In the genomic region with DNA sequence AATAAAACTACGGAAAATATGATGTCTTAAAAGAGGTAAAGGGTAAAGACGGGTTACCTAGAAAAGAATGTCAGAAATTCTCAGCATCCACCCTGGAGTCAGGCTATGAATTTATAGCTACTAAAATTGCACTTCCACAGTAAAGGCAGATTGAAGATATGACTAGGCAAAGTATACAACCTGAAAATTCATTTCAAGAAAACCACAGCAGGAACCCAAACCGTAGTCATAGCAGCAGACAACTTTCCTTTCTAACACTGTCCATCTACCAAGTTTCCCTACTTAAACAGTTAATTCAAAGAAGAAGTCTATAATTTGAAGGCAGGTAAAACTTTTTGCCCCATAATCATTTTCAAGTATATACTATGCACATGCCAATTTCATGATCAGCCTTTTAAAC, we compare ENCODE assay signal across 31 mouse cellular contexts. TPM values are rescaled to one million over a fixed set of nuclear protein-coding genes. Genes with fewer than 3 reads are reported as not detected.
"Had no signal": no experiment of that assay in that cellular context is flagged by ENCODE, and none has a peak within 500 bp of the region (broad histone marks: within the 10 kb centered on the region; RNA-seq: fewer than 3 reads in every experiment).

No protein-coding gene starts in this region.

- H3K27me3 ChIP-seq: liver, embryonic 12.5 days; liver, embryonic 13.5 days; liver, embryonic 15.5 days; lung, embryonic 15.5 days; megakaryocyte, embryonic 14.5 days; neural tube, embryonic 12.5 days had no signal

- H3K27ac ChIP-seq: limb, embryonic 10.5 days; limb, embryonic 12.5 days; limb, embryonic 13.5 days; limb, embryonic 15.5 days; liver, embryonic 12.5 days; liver, embryonic 13.5 days; liver, embryonic 14.5 days; liver, embryonic 15.5 days; lung, embryonic 15.5 days; macrophage; midbrain, embryonic 10.5 days; midbrain, embryonic 12.5 days; midbrain, embryonic 13.5 days; midbrain, embryonic 15.5 days; neural tube, embryonic 12.5 days had no signal

- H3K9ac ChIP-seq: limb, embryonic 12.5 days; limb, embryonic 13.5 days; limb, embryonic 15.5 days; liver, embryonic 12.5 days; liver, embryonic 13.5 days; liver, embryonic 14.5 days; liver, embryonic 15.5 days; liver, postnatal 0 days; lung, embryonic 14.5 days; lung, embryonic 15.5 days; midbrain, embryonic 12.5 days; midbrain, embryonic 13.5 days; midbrain, embryonic 15.5 days; neural tube, embryonic 12.5 days had no signal

- H3K4me3 ChIP-seq: limb, embryonic 10.5 days; limb, embryonic 12.5 days; limb, embryonic 13.5 days; limb, embryonic 15.5 days; liver, embryonic 12.5 days; liver, embryonic 13.5 days; liver, embryonic 15.5 days; lung, embryonic 15.5 days; megakaryocyte, embryonic 14.5 days; midbrain, embryonic 10.5 days; midbrain, embryonic 12.5 days; midbrain, embryonic 13.5 days; midbrain, embryonic 15.5 days; myocyte; neural tube, embryonic 12.5 days had no signal

- H3K4me2 ChIP-seq: limb, embryonic 12.5 days; limb, embryonic 13.5 days; limb, embryonic 15.5 days; liver, embryonic 11.5 days; liver, embryonic 12.5 days; liver, embryonic 13.5 days; liver, embryonic 15.5 days; lung, embryonic 14.5 days; lung, embryonic 15.5 days; midbrain, embryonic 12.5 days; midbrain, embryonic 13.5 days; midbrain, embryonic 15.5 days; neural tube, embryonic 12.5 days had no signal

- H3K36me3 ChIP-seq: limb, embryonic 10.5 days; limb, embryonic 12.5 days; limb, embryonic 13.5 days; limb, embryonic 15.5 days; liver, embryonic 12.5 days; liver, embryonic 13.5 days; liver, embryonic 15.5 days; lung, embryonic 15.5 days; midbrain, embryonic 12.5 days; midbrain, embryonic 13.5 days; midbrain, embryonic 15.5 days; neural tube, embryonic 12.5 days had no signal

- H3K9me3 ChIP-seq: limb, embryonic 10.5 days; limb, embryonic 12.5 days; limb, embryonic 13.5 days; limb, embryonic 15.5 days; liver, embryonic 12.5 days; liver, embryonic 13.5 days; liver, embryonic 15.5 days; lung, embryonic 15.5 days; megakaryocyte, embryonic 14.5 days; midbrain, embryonic 10.5 days; midbrain, embryonic 12.5 days; midbrain, embryonic 13.5 days; midbrain, embryonic 15.5 days; neural tube, embryonic 12.5 days had no signal

- H3K4me1 ChIP-seq: limb, embryonic 10.5 days; limb, embryonic 12.5 days; limb, embryonic 13.5 days; limb, embryonic 15.5 days; liver, embryonic 12.5 days; liver, embryonic 13.5 days; liver, embryonic 15.5 days; lung, embryonic 15.5 days; midbrain, embryonic 10.5 days; midbrain, embryonic 12.5 days; midbrain, embryonic 13.5 days; midbrain, embryonic 15.5 days; neural tube, embryonic 12.5 days had no signal

- DNase-seq: left cerebral cortex, postnatal 4 days; liver; liver, embryonic 13.5 days; liver, postnatal 0 days; lung, adult 18-20 months; lung, adult 2 months; lung, embryonic 14.5 days; lung, postnatal 10 days; lung, postnatal 14 days; lung, postnatal 36 days; lung, postnatal 4 days; midbrain, embryonic 14.5 days had no signal

- ATAC-seq: liver, embryonic 12.5 days; liver, postnatal 0 days; lung, postnatal 0 days; midbrain, embryonic 13.5 days; midbrain, embryonic 15.5 days; midbrain, embryonic 16.5 days had no signal

RNA-seq across cellular contexts. Expression of a gene that starts 25.6 kb away (rescaled TPM):
- polyA plus RNA-seq: myocyte had no signal
